Mouse (Mus musculus): ENCODE results near the gene Gm49396.

Gm49396 gene

DNA sequence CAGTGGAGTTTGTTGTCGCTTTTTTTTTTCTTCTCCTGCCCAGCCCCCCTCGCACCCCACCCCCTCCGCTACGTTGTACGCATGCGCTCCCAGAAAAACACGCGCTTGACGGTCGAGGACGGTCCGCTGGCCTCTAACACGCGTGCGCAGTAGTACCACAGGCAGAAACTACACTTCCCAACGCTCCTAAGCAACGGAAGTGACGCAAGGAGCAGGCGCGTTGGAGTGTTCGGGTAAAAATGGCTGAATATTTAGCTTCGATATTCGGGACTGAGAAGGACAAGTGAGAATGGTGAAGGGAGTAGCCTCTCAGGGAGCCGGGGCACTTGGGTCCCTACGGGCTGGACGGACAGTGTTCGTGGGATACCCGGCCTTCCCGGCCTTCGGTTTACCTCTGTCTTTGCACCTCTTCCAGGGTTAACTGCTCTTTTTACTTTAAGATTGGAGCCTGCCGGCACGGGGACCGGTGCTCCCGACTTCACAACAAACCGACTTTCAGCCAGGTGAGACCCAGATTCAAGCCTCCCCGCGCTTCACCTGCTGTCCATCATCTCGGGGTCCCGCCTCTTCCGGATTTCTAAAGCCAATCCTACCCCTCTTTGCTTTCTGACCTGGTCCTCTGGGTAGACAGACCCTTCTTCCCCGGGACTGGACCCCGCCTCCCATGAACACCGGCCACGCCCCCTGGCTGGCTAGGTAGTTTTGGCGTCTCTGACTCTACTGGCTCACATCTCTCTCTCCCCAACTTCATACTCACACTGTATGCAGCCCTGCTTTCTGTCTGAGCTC lies at the start of gene Gm49396, which contains the start of the genes U2af1l4 and Psenen:
Gene Gm49396, plus strand, starts transcription at position 228 of the 789 bp plus-strand sequence.
Gene U2af1l4, plus strand, starts transcription at position 185 of the 789 bp plus-strand sequence.
Gene Psenen, minus strand, starts transcription at position 511 of the 789 bp plus-strand sequence.
- peak; percentile 98 for DNase-seq

DNA sequence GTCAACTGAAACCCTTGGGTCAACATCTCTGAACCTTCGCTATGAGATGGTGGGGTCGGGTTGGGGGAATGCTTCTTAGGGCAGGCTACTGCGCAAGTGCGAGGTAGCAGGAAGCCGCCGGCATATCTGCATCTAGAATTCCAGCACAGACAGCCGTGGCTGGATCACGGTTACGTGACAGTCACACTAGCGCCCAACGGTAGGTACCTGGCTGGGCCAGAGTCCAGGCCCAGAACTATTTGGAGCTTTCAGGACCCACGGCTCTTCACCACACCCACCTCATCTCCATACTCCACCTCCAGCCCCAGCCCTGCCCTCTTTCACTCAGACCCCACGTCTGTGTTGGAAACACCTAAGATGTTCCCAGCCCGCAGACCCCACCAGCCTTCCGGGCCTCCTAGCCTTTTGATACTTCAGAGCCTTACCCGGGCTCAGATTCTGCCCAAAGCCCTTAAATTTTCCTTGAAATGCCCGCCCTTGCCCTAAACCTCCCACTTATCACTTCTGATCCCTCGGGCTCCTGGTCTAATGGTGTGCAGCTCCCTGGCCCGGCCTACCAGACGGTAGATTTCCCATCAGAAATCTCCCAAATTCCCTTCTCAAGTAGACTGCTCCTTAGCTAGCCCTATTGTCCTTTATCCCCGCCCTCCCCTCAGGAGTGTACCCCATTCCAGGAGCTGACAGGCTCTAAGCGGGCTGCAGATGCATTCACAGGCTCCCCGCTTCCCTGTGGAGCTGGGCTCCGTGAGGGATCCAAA lies 48.0 kb upstream of the Gm49396 start:
- no peak for DNase-seq

DNA sequence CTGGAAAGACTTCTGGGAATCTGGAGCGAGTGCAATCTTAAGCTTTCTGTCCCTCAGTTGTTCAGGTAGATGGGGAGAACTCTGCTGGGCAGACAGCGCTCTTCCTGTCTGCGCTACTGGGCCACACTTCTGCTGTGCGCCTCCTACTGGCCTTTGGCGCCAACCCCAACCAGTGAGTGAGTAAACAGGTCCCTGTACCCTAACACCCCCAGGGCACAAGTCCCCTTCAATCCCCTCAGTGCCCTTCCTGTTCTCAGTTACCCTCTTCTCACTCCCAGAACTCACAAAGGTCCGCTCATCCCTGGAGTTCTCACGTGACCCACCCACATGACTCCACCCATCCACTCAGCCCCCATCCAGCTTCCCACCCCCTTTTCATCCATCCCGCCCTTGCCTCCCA lies 44.8 kb upstream of the Gm49396 start:
- DNase-seq = no peak

DNA sequence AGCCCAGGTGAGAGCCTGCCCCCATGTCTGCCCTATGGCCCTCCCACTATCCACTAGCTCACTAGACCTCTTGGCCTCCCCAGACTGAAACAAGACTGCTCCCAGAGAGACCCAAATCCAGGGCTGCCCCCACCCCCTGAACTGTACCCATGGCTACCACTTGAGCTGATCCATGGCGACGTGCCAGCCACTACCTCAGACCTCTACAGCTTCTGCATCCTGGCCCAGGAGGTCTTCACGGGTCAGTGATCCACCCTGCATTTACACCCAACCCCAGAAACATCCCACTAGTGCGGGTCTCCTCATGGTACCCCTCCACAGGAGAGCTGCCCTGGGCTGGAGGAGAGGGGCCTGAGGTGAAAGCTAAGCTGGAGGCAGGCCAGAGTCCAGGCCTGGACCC lies 42.7 kb upstream of the Gm49396 start:
- no peak for DNase-seq

DNA sequence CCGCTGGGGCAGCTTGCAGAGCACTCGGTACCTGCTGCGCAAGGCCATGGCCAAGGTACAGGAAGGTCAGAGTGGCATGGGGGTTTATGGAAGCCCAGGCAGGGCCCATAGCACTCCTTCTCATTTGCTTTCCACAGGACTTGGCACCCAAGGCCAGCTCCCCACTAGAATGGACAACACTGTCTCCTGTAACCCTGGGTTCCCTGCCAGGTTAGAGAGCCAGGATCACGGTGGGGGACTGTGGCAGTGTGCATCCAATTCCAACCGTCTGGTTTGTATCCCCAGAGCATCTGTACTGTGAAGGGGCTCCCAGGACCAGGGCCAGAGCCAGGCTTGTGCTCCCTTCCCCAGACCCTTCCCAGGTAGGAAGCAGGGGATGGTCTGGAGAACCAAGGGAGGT lies 42.3 kb upstream of the Gm49396 start:
- no peak for DNase-seq

DNA sequence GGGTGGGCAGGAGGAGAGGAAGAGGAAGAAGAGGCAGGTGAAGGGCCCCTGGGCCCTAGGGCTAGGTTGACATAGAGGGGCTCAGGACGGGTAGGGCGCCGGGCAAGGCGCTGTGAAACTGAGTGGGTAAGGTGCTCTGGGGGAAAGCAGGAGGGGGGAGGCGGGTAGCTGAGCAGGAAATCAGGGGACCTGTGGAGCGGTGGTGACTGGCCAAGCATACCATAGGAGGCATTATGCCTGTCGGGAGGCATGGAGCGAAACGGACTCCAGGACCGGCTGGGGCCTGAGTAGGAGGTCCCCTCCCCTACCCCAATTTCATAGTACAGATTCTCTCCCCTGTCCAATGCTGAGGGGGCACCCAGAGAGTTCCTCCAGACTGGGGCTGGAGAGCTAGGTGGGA lies 40.3 kb upstream of the Gm49396 start:
- no peak for DNase-seq

DNA sequence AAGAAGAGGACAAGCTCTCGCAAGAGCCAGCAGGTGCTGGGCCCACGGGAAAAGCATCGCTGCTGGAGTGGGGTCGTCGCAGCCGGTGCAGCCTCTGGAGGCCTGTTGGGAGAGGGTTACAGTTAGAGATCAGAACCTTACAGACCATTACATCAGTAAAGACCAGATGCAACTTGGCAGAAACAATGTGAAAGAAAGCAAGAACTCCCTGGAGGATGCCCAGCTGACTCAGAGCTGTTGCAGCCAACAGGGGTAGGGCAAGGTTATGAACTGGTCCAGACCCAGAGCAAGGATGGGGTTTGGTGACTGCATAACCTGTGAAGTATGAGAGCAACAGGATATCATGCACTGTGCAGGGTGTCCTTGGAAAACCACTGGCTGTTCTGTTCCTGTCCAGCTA lies 38.7 kb upstream of the Gm49396 start:
- no peak for DNase-seq

DNA sequence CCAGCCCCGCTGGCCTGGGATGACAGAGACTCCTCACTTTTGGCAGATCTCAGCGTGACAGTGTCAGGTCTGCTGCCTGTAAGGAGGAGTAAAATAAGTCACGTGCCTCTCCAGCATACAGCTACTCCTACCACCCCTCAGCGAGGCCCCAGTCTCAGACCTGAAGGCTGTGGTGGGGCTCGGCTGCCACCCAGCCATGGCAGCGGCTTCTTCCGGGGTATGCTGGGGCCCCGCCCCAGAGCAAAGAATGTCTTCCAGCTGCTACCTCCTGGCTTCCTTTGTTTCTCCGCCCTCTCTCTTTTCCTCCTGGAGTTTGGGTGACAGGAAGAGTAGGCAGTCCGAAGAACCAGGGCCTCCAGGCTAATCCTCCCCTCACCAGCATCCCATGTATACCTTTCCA lies 37.2 kb upstream of the Gm49396 start:
- DNase-seq = peak; percentile 61

DNA sequence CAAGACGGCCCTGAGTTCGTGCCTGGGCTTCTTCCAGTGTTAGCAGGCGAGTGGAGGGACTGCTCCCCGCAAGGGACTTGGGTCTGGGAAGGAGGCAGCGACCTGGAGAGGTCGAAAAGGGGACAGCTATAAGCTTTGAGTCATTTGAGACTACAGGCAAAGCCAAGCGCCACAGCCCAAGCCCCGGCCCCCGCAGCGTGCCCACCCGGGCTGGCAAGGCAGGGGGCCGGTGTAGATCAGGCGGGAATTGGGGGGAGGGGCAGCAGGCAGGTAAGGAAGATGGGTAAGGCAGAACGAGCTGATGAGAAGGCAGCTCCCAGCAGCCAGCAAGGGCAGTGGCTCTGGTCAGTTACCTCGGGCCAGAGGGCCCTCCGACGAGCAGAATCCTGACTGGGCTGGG lies 36.7 kb upstream of the Gm49396 start:
- no peak for DNase-seq

DNA sequence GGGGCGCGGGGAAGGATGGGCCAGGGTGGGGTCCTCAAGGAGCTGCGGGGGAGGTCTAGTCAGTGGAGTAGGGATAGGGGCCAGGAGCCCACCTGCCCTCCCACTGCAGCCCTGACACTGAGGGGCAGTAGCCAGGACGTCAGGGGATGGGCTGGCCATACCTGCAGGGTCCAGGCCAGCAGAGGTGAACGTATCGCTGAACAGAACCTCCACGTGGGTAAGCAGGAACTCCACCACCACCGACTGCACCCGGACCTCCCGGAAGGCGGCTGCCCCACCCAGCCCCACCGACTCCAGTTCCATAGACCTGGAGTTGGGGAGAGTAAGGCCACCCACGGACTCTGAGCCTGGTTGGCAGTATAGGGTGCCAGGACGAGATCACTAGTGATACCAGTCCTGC lies 36.2 kb upstream of the Gm49396 start:
- DNase-seq = no peak

DNA sequence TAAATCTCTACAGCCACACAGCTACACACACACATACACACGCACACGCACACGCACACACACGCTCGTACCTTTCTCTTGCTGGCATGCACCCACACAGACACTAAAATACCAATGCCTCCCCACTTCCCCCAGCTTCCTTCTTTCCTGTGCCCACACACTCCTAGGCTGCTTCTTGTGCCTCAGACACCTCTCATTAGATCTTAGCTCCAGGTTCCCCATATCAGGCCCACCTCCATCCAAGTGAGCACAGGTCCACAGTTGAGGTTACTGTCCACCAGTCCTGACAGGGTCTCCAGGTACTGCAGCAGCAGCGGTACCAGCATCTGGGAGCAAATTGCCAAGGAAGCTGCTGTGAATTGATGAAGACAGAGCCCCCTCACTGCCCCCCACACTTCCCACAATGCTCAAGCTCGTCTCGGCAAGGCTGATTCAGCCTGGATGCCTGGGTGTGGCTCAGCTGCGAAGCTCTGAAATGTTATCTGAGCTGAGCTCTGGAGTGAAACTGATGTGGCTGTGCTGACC lies 31.8 kb upstream of the Gm49396 start:
- DNase-seq = no peak

DNA sequence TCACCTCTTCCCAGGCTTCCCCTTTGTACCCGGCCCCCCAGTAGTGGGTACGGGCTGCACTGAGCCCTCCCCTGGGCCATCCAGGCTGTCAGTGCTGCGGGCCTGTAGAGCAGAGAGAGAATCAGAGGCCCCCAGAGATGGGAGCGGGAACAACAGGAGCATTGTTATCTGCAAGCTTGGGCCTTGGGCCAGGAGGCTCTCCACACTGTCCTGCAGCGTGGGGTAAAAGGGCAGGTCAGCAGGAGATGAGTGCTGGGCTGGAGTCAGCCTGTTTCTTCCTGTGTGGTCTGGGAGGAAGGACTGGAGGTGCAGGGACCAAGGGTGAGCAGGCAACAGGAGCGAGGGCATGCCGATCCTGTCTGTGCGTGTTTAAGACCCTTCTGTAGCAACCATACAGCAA lies 30.2 kb upstream of the Gm49396 start:
- DNase-seq = no peak

DNA sequence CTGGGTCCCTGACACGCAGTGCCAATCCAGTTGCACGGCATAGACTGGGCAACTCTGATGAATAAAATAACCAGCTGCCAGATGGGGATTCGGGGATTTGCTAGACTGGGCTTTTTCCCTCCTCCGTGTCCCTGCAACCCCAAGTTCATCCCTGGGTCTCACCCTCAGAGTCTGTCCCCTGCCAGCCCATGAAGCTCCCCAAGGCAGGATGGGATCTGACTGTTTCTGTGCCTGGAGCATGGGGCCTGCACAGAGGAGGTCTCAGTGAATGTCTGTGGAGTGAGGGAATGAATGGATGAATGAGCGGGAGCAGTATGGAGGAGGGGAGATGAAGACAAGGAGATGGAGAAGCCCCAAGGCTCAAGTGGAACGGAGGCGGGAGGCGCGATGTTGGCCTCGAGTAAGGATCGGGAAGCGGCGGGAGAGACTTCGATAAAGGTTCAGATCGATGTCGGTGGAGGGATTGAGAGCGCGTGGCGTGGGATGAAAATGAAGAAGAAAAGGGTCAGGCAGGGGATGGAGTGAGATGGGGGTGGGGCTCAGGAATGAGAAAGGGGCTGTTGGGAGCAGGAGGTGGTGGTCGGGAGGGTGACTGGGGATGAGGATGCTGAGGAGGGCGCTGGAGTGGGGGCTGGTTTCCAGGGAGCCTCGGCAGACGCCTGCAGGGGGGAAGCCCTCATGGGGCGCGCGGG lies 29.1 kb upstream of the Gm49396 start:
- DNase-seq = no peak

DNA sequence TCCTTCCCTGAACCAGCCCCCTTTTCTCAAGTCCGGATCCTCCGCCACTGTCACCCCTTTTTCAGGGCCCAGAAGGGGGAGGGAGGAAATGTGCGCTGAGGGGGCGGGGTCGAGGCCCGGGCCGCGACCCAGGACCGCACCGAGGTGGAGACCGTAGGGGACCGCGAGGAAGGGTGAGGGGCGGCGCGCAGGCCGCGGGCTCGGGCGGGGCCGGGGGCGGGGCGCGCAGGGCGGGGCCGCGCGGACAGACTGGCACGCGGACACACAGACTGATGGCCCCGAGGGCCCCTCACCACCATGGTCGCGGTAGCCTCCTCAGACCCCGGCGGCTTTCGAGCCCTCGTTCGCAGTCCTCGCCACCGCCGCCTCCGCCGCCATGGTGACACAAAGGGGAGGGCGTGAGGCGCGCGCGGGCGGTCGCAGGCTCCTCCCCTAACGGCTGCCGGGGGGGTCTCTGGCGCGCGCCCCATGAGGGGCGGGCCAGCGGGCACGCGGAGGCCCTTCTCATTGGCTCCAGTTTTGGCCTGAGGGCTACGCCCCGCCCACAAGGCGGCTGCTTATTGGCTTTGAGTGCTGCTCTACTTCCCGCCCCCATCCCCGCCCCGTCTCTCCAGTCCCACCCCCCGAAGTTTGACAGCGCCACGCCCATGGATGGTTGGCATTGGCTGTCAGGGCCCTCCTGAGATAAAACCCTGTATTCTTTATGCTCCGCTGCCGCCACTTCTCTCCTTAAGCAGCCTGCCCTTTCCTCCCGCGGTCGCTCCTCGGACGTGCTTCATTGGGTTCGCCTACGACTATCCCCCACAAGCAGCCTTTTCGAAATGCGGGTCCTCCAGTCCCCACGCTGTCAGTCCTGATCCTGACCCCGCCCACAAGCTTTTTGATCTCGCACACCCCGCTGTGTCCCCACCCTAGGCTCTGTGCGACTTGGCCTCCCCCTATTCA lies 28.2 kb upstream of the Gm49396 start, which contains the start of gene Arhgap33:
Gene Arhgap33, minus strand, starts transcription at position 428 of the 945 bp plus-strand sequence.
- DNase-seq = peak; percentile 97

DNA sequence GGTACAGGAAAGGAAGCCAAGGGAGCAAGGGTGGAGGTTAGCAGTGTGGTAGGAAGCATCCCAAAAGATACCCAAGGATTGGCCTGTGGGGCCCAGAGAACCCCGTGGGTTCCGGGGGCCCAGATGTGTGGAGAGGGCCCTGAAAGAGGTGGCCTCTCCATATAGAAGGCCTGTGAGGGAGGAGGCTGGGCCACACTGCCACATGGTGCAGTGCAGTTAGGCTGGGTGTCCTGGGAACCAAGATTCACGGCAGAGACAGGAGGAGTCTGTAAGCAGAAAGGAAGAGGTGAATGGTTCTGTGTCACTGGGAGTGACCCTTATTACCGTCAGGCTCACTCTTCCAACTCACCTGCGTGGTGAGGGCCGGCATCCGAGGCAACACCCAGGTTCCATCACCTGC lies 22.6 kb upstream of the Gm49396 start:
- DNase-seq = no peak

DNA sequence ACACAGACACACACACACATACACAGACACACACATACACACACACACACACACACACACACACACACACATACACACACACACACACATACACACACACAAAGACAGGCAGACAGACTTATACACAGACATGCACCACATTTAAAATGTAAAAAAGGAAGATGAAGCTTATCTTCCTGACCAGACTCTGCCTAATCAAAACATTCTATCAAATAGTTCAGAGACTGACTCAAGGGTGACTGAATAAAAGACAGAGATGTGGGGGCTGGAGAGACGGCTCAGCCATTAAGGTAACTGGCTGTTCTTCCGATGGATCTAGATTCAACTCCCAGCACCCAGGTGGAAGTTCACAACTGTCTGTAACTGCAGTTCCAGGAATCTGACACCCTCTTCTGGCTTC lies 18.8 kb upstream of the Gm49396 start:
- DNase-seq = no peak

DNA sequence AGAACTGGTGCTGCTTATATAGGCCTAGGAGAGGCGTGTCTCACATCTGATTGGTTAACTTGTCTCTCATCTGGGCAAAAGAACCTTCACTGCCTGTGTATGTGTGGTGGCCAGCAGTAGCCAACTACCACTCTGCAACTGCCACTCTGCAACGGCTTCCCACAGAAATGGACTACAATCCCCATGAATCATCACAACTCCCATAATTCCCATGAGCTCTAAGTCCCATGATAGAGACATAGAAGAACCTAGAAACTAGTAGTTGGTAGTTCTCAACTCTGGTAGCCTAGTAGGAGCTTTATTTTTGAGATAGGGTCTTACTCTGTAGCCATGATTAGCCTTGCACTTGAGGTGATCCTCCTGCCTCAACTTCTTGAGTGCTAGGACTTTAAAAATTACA lies 13.3 kb upstream of the Gm49396 start:
- DNase-seq = no peak

DNA sequence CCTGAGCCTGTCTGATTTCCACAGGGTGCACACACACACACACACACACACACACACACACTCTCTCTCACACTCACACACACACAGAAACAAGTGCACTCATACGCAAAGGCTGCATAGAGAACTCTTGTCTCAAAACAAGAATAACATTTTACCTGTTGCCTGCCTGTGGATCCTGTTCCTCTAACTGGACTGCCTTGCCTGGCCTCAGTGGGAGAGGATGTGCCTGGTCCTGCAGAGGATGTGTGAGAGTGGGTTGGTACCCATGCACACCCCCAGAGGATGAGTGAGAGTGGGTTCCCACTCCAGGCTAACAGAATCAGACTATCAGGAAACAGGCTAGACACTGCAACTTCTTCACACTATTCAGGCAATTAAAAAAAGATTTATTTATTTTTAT lies 12.5 kb upstream of the Gm49396 start:
- DNase-seq = no peak

DNA sequence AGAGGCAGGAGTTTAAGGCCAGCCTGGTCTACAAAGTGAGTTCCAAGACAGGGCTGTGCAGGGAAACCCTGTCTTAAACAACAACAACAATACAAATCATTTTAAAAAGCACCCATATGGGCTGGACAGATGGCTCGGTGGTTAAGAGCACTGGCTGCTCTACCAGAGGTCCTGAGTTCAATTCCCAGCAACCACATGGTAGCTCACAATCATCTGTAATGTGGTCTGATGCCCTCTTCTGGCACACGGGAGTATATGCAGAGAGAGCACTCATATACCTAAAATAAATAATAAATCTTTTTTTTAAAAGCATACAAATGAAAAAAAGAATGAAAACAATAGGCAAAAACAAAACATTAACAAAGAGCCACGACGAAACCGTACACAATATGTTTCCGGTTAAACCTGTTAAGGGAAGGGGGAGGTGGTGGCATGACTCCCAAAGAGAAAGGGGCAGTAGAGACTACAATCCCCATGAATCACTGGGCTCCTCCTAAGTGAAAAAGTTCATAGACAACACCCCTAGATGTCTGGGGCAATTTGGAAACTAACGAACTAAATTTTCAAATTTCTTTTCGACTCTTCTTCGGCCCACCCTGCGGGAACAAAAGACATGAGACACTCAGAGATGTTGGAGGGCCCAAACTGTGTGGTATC lies 11.6 kb upstream of the Gm49396 start:
- DNase-seq = peak; percentile 80

DNA sequence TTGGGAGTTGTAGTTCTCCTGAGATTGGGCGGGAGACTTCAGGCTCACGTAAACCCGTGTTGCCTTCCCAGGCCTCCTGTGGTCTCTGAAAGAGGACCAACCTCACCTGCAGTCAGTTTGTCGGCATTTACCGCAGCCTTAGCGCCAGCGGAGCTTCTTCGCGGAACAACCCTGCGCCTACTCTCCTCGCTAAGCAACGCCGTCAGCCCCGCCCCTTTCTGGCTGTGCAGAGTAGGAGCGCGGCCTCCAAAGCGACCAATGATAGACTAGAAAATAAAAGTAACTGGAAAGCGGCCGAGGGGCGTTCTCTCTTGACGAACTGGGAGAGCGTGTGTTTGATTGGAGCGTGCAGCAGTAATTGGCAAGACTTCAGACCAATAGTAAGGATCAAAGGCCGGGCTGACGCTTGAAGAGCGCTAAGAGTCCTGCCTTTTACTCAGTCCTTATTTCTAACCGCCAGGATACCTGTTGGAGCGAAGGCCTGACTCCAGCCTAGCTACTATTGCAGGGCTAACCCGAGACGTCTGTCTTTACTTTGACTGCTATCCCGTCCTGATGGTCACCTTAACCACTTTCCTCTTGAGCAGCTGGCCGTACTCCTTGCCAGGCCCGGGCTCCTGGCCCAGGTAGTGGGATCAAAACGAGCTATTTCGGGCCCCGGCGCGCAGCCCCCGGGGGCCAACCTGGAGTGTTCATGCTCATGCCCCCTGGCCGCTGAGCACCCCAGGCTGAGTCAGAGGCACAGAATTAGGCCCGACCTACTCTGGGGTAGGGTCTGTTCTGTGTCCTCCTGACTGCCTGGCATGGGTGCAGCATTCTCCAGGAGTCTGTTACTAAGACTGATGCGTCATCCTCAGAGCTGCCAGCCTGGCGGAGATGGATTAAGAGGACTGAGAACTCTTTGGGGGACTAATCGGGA lies 10.8 kb upstream of the Gm49396 start, which contains the start of the genes Hspb6 and Proser3:
Gene Hspb6, plus strand, starts transcription at position 77 of the 919 bp plus-strand sequence.
Gene Proser3, minus strand, starts transcription at position 198 of the 919 bp plus-strand sequence.
- DNase-seq = peak; percentile 99
